Mouse (Mus musculus) hindbrain, embryonic 15.5 days (tissue): ENCODE results near the gene Ip6k2. TPM values are rescaled to one million over a fixed set of nuclear protein-coding genes. Genes with fewer than 3 reads are reported as not detected.

ENCODE experiments used
- ATAC-seq: fragments of 200-750 bp; cut with Nextera tagmentation; 2 replicates; pipeline ENCODE4 v1.8.0; 2017; ENCODE audit warnings: low read depth, moderate number of reproducible peaks, moderate TSS enrichment; ENCODE audit not compliant: low FRiP score
- H3K27ac ChIP-seq: fragments of 300-500 bp; sonication (generic); replicated peaks from 2 replicates; pipeline ENCODE4 v1.5.1; 2015; ENCODE audit warnings: mild to moderate bottlenecking, inconsistent platforms
- H3K27me3 ChIP-seq: fragments of 300-500 bp; sonication (generic); 2 replicates; pipeline ENCODE4 v1.6.1; 2015; ENCODE audit warnings: control low read depth, inconsistent platforms
- H3K36me3 ChIP-seq: fragments of 300-500 bp; sonication (generic); 2 replicates; pipeline ENCODE4 v1.6.1; 2015; ENCODE audit warnings: control low read depth, inconsistent platforms
- H3K4me1 ChIP-seq: fragments of 300-500 bp; sonication (generic); replicated peaks from 2 replicates; pipeline ENCODE4 v1.6.1; 2015; ENCODE audit warnings: control low read depth, inconsistent platforms
- H3K4me2 ChIP-seq: fragments of 300-500 bp; sonication (generic); 2 replicates; pipeline ENCODE4 v1.6.1; 2015; ENCODE audit warnings: moderate library complexity, mild to moderate bottlenecking, inconsistent platforms
- H3K4me3 ChIP-seq: fragments of 300-500 bp; sonication (generic); 2 replicates; pipeline ENCODE4 v1.5.1; 2015; ENCODE audit warnings: mild to moderate bottlenecking, inconsistent platforms
- H3K9ac ChIP-seq: fragments of 300-500 bp; sonication (generic); 2 replicates; pipeline ENCODE4 v1.6.1; 2015; ENCODE audit warnings: inconsistent platforms
- H3K9me3 ChIP-seq: fragments of 300-500 bp; sonication (generic); 2 replicates; pipeline ENCODE4 v1.6.1; 2016; ENCODE audit warnings: control low read depth, inconsistent platforms
- WGBS: fragments of 180-500 bp; shearing (Covaris S2); methylation state at CpG from one replicate; pipeline ENCODE4 v1.1.7; 2015; 5-methylcytosine and 5-hydroxymethylcytosine counted together
- microRNA-seq: library from miRNA; unstranded; fragments of <30 nt; microRNA quantifications from one replicate; pipeline ENCODE4, GENCODE M21; 2016
- polyA plus RNA-seq: library from polyadenylated mRNA; unstranded; fragments of >200 nt; fragmentation: Nextera tagmentation; extraction: Ambion mirVana; gene quantifications from 2 replicates; pipeline ENCODE4 v1.2.1, GENCODE M21; 2015

Gene Ip6k2
- polyA plus RNA-seq, 1 experiment from 2014 or later, result 206 TPM

GRCm38 (mm10) chr9:108853635-108854240 lies 70.1 kb downstream of the Ip6k2 start:
- Histone ChIP-seq H3K9me3 (no peaks in the 10 kb centered on the region), H3K4me1 (peaks cover 17% of the 10 kb centered on the region), H3K4me3 (peak overlapping the region; percentile 69), H3K4me2 (peak overlapping the region; percentile 67), H3K9ac (peak overlapping the region; percentile 59), H3K36me3 (peaks cover 37% of the 10 kb centered on the region), H3K27me3 (no peaks in the 10 kb centered on the region), H3K27ac (peak overlapping the region; percentile 83)
- 2% methylated on average over 25 of the region's 25 CpGs for WGBS
- ATAC-seq, result peak; percentile 88

DNA sequence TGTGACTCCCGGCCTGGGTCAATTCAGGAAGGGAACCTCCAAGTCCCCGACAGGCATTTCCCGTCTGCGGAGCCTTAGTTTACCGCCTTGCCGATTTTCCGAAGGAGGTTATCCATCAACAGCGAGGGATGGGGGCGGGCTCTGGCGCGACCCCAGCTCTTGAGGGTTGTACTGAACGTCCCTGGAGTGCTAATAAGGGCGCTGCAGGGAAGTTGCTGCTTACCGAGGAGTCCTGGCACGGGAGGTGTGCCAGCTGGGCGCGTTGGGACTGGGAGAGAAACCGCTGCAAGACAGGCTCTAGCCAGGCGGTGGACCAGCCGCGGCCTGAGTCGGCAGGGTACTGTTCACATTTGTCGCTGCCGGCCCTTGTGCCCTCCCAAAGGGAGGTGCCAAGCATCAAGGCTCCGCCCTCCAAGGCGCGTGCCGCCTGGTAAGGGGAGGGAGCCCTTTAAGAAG lies 70.7 kb downstream of the Ip6k2 start:
- H3K27ac ChIP-seq, result peak overlapping the region; percentile 83
- H3K9ac ChIP-seq, result peak overlapping the region; percentile 59
- H3K4me1 ChIP-seq, result peaks cover 17% of the 10 kb centered on the region
- WGBS, result under 1% methylated on average over 28 of the region's 28 CpGs
- no peaks in the 10 kb centered on the region for H3K27me3 ChIP-seq
- H3K4me3 ChIP-seq, result peak overlapping the region; percentile 69
- H3K9me3 ChIP-seq, result no peaks in the 10 kb centered on the region
- H3K36me3 ChIP-seq, result peaks cover 35% of the 10 kb centered on the region
- peak overlapping the region; percentile 67 for H3K4me2 ChIP-seq
- peak; percentile 77 for ATAC-seq

DNA sequence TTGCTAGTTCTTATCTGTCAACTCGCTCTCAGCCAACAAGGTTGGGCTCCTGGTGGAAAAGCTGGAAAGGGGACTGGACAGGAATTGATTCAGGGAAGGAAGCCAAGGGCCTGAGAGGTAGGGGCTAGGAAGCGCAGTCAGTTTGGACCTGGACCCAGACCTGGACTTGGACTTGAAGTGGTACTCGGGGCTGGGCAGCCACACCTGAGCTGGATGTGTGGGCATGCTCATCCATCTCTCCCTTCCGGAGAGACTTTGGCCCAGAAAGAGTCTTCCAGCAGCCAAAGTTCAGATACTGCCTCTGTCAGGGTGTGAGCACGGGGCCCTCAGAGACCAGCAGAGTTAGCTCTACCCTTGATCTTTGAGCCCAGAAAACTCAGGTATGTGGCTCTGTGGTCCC lies 71.7 kb downstream of the Ip6k2 start:
- Histone ChIP-seq H3K9me3 (no peaks in the 10 kb centered on the region), H3K9ac (no peak overlapping the region), H3K4me3 (no peak overlapping the region), H3K27me3 (no peaks in the 10 kb centered on the region), H3K27ac (no peak overlapping the region), H3K36me3 (peaks cover 28% of the 10 kb centered on the region), H3K4me2 (peak overlapping the region; percentile 67; the same call in 1 of the 2 replicates), H3K4me1 (peaks cover 17% of the 10 kb centered on the region)
- WGBS, result 72% methylated on average over 5 of the region's 5 CpGs
- no peak for ATAC-seq

Small RNA genes within 50 kb of the gene (microRNA-seq; reads per million reads assigned to microRNA genes)
- gene Gm23156, result not detected

Other genes with a start within 250 kb of the Ip6k2 start
- gene Impdh2, start 223.5 kb upstream of the Ip6k2 start, polyA plus RNA-seq, result 109 and 111 TPM in 2 replicates
- gene Ndufaf3, start 216.4 kb upstream of the Ip6k2 start, polyA plus RNA-seq, result 73.4 and 78.5 TPM in 2 replicates
- 304 and 323 TPM in 2 replicates for gene Dalrd3, start 213.9 kb upstream of the Ip6k2 start, polyA plus RNA-seq
- gene Wdr6, start 205.1 kb upstream of the Ip6k2 start, polyA plus RNA-seq, result 308 and 313 TPM in 2 replicates
- gene P4htm, start 186.1 kb upstream of the Ip6k2 start, polyA plus RNA-seq, result 34.9 and 35.1 TPM in 2 replicates
- gene Arih2, start 134.4 kb upstream of the Ip6k2 start, polyA plus RNA-seq, result 43.0 and 48.1 TPM in 2 replicates
- 43.3 and 47.7 TPM in 2 replicates for gene Slc25a20, start 121.7 kb upstream of the Ip6k2 start, polyA plus RNA-seq
- gene Prkar2a, start 94.5 kb upstream of the Ip6k2 start, polyA plus RNA-seq, result 62.4 and 65.9 TPM in 2 replicates
- gene Nckipsd, start 24.6 kb downstream of the Ip6k2 start, polyA plus RNA-seq, result 30.3 and 30.7 TPM in 2 replicates
- gene Celsr3, start 42.5 kb downstream of the Ip6k2 start, polyA plus RNA-seq, result 12.7 and 14.6 TPM in 2 replicates
- 19.5 and 22.1 TPM in 2 replicates for gene Slc26a6, start 69.5 kb downstream of the Ip6k2 start, polyA plus RNA-seq
- 0.17 and 0.21 TPM in 2 replicates for gene Tmem89, start 130.8 kb downstream of the Ip6k2 start, polyA plus RNA-seq
- gene Uqcrc1, start 152.8 kb downstream of the Ip6k2 start, polyA plus RNA-seq, result 480 and 488 TPM in 2 replicates
- 1.4 and 2.1 TPM in 2 replicates for gene Col7a1, start 169.8 kb downstream of the Ip6k2 start, polyA plus RNA-seq
- not detected in 2 replicates for gene Ucn2, start 202.2 kb downstream of the Ip6k2 start, polyA plus RNA-seq
- 28.1 and 28.7 TPM in 2 replicates for gene Pfkfb4, start 208.0 kb downstream of the Ip6k2 start, polyA plus RNA-seq